Mouse (Mus musculus) hindbrain, embryonic 10.5 days (tissue): Measurements from ENCODE around the gene Aldh1b1. TPM values are rescaled to one million over a fixed set of nuclear protein-coding genes. Genes with fewer than 3 reads are reported as not detected.

ENCODE experiments used
- DNase-seq: peaks from one replicate; pipeline ENCODE4 v3.0.0-alpha.2; 2017; ENCODE audit warnings: low spot score
- H3K27ac ChIP-seq: fragments of 300-500 bp; sonication (generic); 2 replicates; pipeline ENCODE4 v1.5.1; 2016; ENCODE audit warnings: mild to moderate bottlenecking, moderate library complexity
- H3K27me3 ChIP-seq: fragments of 300-500 bp; sonication (generic); 2 replicates; pipeline ENCODE4 v1.6.1; 2016; ENCODE audit warnings: mild to moderate bottlenecking; ENCODE audit not compliant: poor library complexity, insufficient read depth, severe bottlenecking
- H3K36me3 ChIP-seq: fragments of 300-500 bp; sonication (generic); 2 replicates; pipeline ENCODE4 v1.6.1; 2016; ENCODE audit warnings: mild to moderate bottlenecking, moderate library complexity
- H3K4me1 ChIP-seq: fragments of 300-500 bp; sonication (generic); replicated peaks from 2 replicates; pipeline ENCODE4 v1.6.1; 2016; ENCODE audit warnings: mild to moderate bottlenecking
- H3K4me3 ChIP-seq: fragments of 300-500 bp; sonication (generic); 2 replicates; pipeline ENCODE4 v1.5.1; 2016; ENCODE audit warnings: mild to moderate bottlenecking, moderate library complexity
- H3K9me3 ChIP-seq: fragments of 300-500 bp; sonication (generic); 2 replicates; pipeline ENCODE4 v1.6.1; 2016; ENCODE audit warnings: mild to moderate bottlenecking, moderate library complexity
- WGBS: fragments of 180-500 bp; shearing (Covaris S2); methylation state at CpG from one replicate; pipeline ENCODE4 v1.1.7; 2016; 5-methylcytosine and 5-hydroxymethylcytosine counted together
- polyA plus RNA-seq: library from polyadenylated mRNA; unstranded; fragments of >200 nt; fragmentation: Nextera tagmentation; extraction: Ambion mirVana; gene quantifications from 2 replicates; pipeline ENCODE4 v1.2.1, GENCODE M21; 2016

The Aldh1b1 gene
- polyA plus RNA-seq, 1 experiment from 2014 or later: 7.4 TPM

GRCm38 (mm10) chr4:45848825-45849156, 50.0 kb downstream of the Aldh1b1 start:
- 38% methylated on average over 10 of the region's 10 CpGs for WGBS
- no peaks in the 10 kb centered on the region for H3K36me3 ChIP-seq
- peaks cover 28% of the 10 kb centered on the region for H3K27me3 ChIP-seq
- H3K4me1 ChIP-seq: peaks cover 45% of the 10 kb centered on the region
- H3K9me3 ChIP-seq: no peaks in the 10 kb centered on the region
- H3K4me3 ChIP-seq: no peak overlapping the region
- H3K27ac ChIP-seq: peak overlapping the region; percentile 53; the same call in 1 of the 2 replicates
- DNase-seq: no peak

DNA sequence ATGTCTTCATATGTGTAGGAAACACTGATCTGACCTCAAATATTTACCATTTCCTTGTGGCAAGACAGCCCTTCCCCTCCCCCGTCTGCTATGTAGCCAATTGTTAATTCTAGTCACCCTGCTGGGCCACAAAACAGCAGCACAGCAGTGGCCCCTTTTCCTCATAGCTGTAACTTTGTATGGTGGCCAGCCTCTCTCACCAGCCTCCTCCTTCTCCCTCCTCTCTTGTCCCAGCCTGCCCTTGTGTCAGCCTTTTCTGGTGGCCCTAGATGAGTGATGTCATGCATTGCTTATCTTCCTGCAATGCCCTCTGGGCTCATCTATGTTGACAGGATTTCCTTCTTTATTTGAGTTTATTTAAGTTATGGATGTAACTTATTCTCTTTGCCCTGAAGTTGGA, 50.6 kb downstream of the Aldh1b1 start:
- WGBS: 14% methylated on average over 1 of the region's 1 CpGs
- peaks cover 45% of the 10 kb centered on the region for H3K4me1 ChIP-seq
- H3K4me3 ChIP-seq: no peak overlapping the region
- H3K36me3 ChIP-seq: no peaks in the 10 kb centered on the region
- H3K27ac ChIP-seq: 0 out of 2 replicates have a peak overlapping the region, but pooled peaks have one; percentile 53
- H3K27me3 ChIP-seq: peaks cover 28% of the 10 kb centered on the region
- H3K9me3 ChIP-seq: no peaks in the 10 kb centered on the region
- no peak for DNase-seq

- no peak overlapping the region for H3K4me3 ChIP-seq
- peak; percentile 48 for DNase-seq
- H3K9me3 ChIP-seq: no peaks in the 10 kb centered on the region
- peak overlapping the region; percentile 79 for H3K27ac ChIP-seq
- H3K36me3 ChIP-seq: no peaks in the 10 kb centered on the region
- peaks cover 27% of the 10 kb centered on the region for H3K27me3 ChIP-seq
- WGBS: 29% methylated on average over 3 of the region's 3 CpGs
- peaks cover 41% of the 10 kb centered on the region for H3K4me1 ChIP-seq
Observed at GRCm38 (mm10) chr4:45851640-45852051, 52.8 kb downstream of the Aldh1b1 start.

GRCm38 (mm10) chr4:45853496-45854246, 54.8 kb downstream of the Aldh1b1 start:
- Histone ChIP-seq H3K4me3 (no peak overlapping the region), H3K27ac (0 out of 2 replicates have a peak overlapping the region, but pooled peaks have one; percentile 23), H3K4me1 (peaks cover 37% of the 10 kb centered on the region), H3K27me3 (peaks cover 14% of the 10 kb centered on the region), H3K9me3 (no peaks in the 10 kb centered on the region), H3K36me3 (no peaks in the 10 kb centered on the region)
- DNase-seq: no peak
- WGBS: 81% methylated on average over 15 of the region's 15 CpGs

Other genes starting within 250 kb of the Aldh1b1 start
- 13.7 and 56.4 TPM in 2 replicates for gene Igfbpl1, start 27.9 kb downstream of the Aldh1b1 start, polyA plus RNA-seq
- gene Stra6l, start 49.6 kb downstream of the Aldh1b1 start, polyA plus RNA-seq: 0.29 and 0.54 TPM in 2 replicates
- gene Ccdc180, start 91.3 kb downstream of the Aldh1b1 start, polyA plus RNA-seq: 0.24 and 0.67 TPM in 2 replicates
- 8.9 and 9.8 TPM in 2 replicates for gene Tdrd7, start 166.3 kb downstream of the Aldh1b1 start, polyA plus RNA-seq
- gene Tmod1, start 239.9 kb downstream of the Aldh1b1 start, polyA plus RNA-seq: 2.9 and 3.4 TPM in 2 replicates